Mouse (Mus musculus): Measurements from ENCODE around the gene Uncx. TPM values are rescaled to one million over a fixed set of nuclear protein-coding genes. Genes with fewer than 3 reads are reported as not detected.

Uncx gene
- total and polyA plus RNA-seq, 3 experiments = not detected

- H3K79me2 ChIP-seq (replicated peaks; ENCODE audit: control insufficient read depth, extremely low read depth, insufficient read depth, poor library complexity, severe bottlenecking) = no peaks in the 10 kb centered on the region
- no peak for DNase-seq (ENCODE audit: extremely low read depth)
- no peaks in the 10 kb centered on the region for H3K9me3 ChIP-seq (replicated peaks; ENCODE audit: low read length)
- no peak overlapping the region for H3K4me2 ChIP-seq (ENCODE audit: insufficient read depth, low read depth, poor library complexity, severe bottlenecking)
- H3K27ac ChIP-seq (ENCODE audit: insufficient read depth, low read depth) = no peak overlapping the region
- H3K4me1 ChIP-seq (ENCODE audit: control insufficient read depth in 1 of 2, insufficient read depth in 2 of 2) = peaks cover 0 to 9% of the 10 kb centered on the region in 2 experiments; a peak in 2 of 4 replicates
- H3K4me3 ChIP-seq (replicated peaks in 1 of 3; ENCODE audit: low read depth in 2 of 3, low read length in 2 of 3, poor library complexity in 1 of 3) = no peak overlapping the region
- dilution Hi-C loops (cut with MboI; ENCODE audit: extremely low pct_ligation_motif_present, extremely low pct_unique_long_range_greater_than_20kb, low sequenced_read_pairs) (no loop called here), in situ Hi-C loops (cut with MboI; ENCODE audit: low pct_ligation_motif_present, low pct_unique_long_range_greater_than_20kb, low sequenced_read_pairs) (no loop called here)
- H3K27me3 ChIP-seq (replicated peaks) = peaks cover 20% of the 10 kb centered on the region
- TF ChIP-seq NELFE (IDR thresholded peaks at IDR 0.05; ENCODE audit: low read depth, low read length) = no peak
- no peak for TF ChIP-seq TCF12 (IDR thresholded peaks at IDR 0.05; ENCODE audit: low read depth, low read length)
- no peak for TF ChIP-seq KAT2A (IDR thresholded peaks at IDR 0.05; ENCODE audit: insufficient replicate concordance, low read length)
- no peak for TF ChIP-seq TBP (conservative IDR thresholded peaks at IDR 0.05; ENCODE audit: low read depth, low read length)
- no peak for TF ChIP-seq ZKSCAN1 (IDR thresholded peaks at IDR 0.05; ENCODE audit: borderline replicate concordance, low read depth, low read length)
- no peak for TF ChIP-seq ETS1 (conservative IDR thresholded peaks at IDR 0.05; ENCODE audit: low read depth, low read length)
- TF ChIP-seq NRF1 (IDR thresholded peaks at IDR 0.05; ENCODE audit: low read depth, low read length) = no peak
- no peaks in the 10 kb centered on the region for H3K36me3 ChIP-seq (replicated peaks in 1 of 2; ENCODE audit: control insufficient read depth in 1 of 2, insufficient read depth in 1 of 2, low read length in 1 of 2)
- H3K9ac ChIP-seq (ENCODE audit: insufficient read depth, low read depth) = no peak overlapping the region
Measured at GRCm38 (mm10) chr5:139555476-139556115, 12.3 kb downstream of the Uncx start.

GRCm38 (mm10) chr5:139556116-139556678, 12.9 kb downstream of the Uncx start:
- dilution Hi-C loops (cut with MboI; ENCODE audit: extremely low pct_ligation_motif_present, extremely low pct_unique_long_range_greater_than_20kb, low sequenced_read_pairs) (no loop called here), in situ Hi-C loops (cut with MboI; ENCODE audit: low pct_ligation_motif_present, low pct_unique_long_range_greater_than_20kb, low sequenced_read_pairs) (no loop called here)
- Histone ChIP-seq H3K79me2 (replicated peaks; ENCODE audit: control insufficient read depth, extremely low read depth, insufficient read depth, poor library complexity, severe bottlenecking) (no peaks in the 10 kb centered on the region), H3K9ac (ENCODE audit: insufficient read depth, low read depth) (no peak overlapping the region), H3K27ac (ENCODE audit: insufficient read depth, low read depth) (no peak overlapping the region), H3K27me3 (replicated peaks) (peaks cover 17% of the 10 kb centered on the region), H3K4me1 (ENCODE audit: control insufficient read depth in 1 of 2, insufficient read depth in 2 of 2) (peaks cover 0 to 9% of the 10 kb centered on the region in 2 experiments; a peak in 2 of 4 replicates), H3K9me3 (replicated peaks; ENCODE audit: low read length) (no peaks in the 10 kb centered on the region), H3K36me3 (replicated peaks in 1 of 2; ENCODE audit: control insufficient read depth in 1 of 2, insufficient read depth in 1 of 2, low read length in 1 of 2) (no peaks in the 10 kb centered on the region), H3K4me3 (replicated peaks in 1 of 3; ENCODE audit: low read depth in 2 of 3, low read length in 2 of 3, poor library complexity in 1 of 3) (no peak overlapping the region), H3K4me2 (ENCODE audit: insufficient read depth, low read depth, poor library complexity, severe bottlenecking) (no peak overlapping the region)
- no peak for TF ChIP-seq POLR2AphosphoS2 (IDR thresholded peaks at IDR 0.05; ENCODE audit: low read depth, low read length)
- TF ChIP-seq MAX (IDR thresholded peaks at IDR 0.05; ENCODE audit: low read length) = no peak
- no peak for TF ChIP-seq SIN3A (IDR thresholded peaks at IDR 0.05; ENCODE audit: low read length)
- no peak for TF ChIP-seq SMC3 (IDR thresholded peaks at IDR 0.05; ENCODE audit: low read depth, low read length)
- TF ChIP-seq JUN (IDR thresholded peaks at IDR 0.05; ENCODE audit: insufficient read depth, low read depth, low read length) = no peak
- no peak for TF ChIP-seq KAT2A (IDR thresholded peaks at IDR 0.05; ENCODE audit: insufficient replicate concordance, low read length)
- no peak for TF ChIP-seq NRF1 (IDR thresholded peaks at IDR 0.05; ENCODE audit: low read depth, low read length)
- TF ChIP-seq EP300 (IDR thresholded peaks at IDR 0.05; ENCODE audit: low read length) = no peak
- TF ChIP-seq ZMIZ1 (IDR thresholded peaks at IDR 0.05; ENCODE audit: low read depth, low read length) = no peak
- no peak for TF ChIP-seq ZC3H11A (IDR thresholded peaks at IDR 0.05; ENCODE audit: low read depth, low read length)
- no peak for TF ChIP-seq ZNF384 (IDR thresholded peaks at IDR 0.05; ENCODE audit: low read depth, low read length)
- TF ChIP-seq UBTF (IDR thresholded peaks at IDR 0.05; ENCODE audit: low read depth, low read length) = no peak
- no peak for TF ChIP-seq MAZ (IDR thresholded peaks at IDR 0.05; ENCODE audit: low read depth, low read length)
- no peak for TF ChIP-seq E2F4 (IDR thresholded peaks at IDR 0.05; ENCODE audit: insufficient replicate concordance, low read depth, low read length)
- no peak for DNase-seq (ENCODE audit: extremely low read depth)

All from CH12.LX (cell line).